Mouse (Mus musculus) heart, postnatal 0 days (tissue): ENCODE data around the gene Gsap.

Experiments
- CTCF ChIP-seq: IDR thresholded peaks from 2 replicates; pipeline ENCODE4 v1.5.1; 2016; ENCODE audit warnings: antibody characterized with exemption, control low read depth, low read depth
- EP300 ChIP-seq: IDR thresholded peaks from 2 replicates; pipeline ENCODE4 v1.6.1; 2016; ENCODE audit warnings: antibody characterized with exemption, low read depth

DNA sequence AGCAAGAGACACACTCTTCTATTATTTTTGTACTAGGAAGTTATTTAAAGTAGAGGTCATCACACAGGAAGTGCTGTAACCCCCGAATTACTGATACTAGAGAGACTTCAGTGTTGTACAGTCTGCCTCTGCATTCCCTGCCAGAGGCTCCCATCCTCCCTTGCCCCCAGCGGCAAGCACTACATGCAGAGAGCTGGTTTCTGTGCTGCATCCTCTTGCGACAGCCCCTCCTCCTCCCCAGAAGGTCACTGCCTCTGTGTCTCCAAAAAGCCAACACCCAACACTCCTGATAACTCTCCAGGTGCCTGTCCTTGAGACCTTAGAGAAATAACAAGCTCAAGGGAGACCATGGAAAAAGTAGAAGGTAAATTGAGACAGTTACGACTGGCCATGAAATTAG, 71.1 kb downstream of the Gsap start:
- no peak for TF ChIP-seq EP300
- no peak for TF ChIP-seq CTCF
